Mouse (Mus musculus): Measurements from ENCODE around the gene Kng1.
A peak's percentile ranks its signal among the peaks of the same experiment; 100 is the strongest.
"Not testable (repeated sequence)": the region's sequence is repeated elsewhere in the genome, so short reads cannot be mapped to it uniquely, and the experiment has no call there.

Kng1 gene

GRCm38 (mm10) chr16:23094136-23094535, 36.5 kb downstream of the Kng1 start:
- no peak for DNase-seq (ENCODE audit: low spot score)

- not testable (repeated sequence) for DNase-seq (ENCODE audit: low spot score)
Measured at GRCm38 (mm10) chr16:23095581-23095980, 37.9 kb downstream of the Kng1 start.

- DNase-seq (ENCODE audit: low spot score), result not testable (repeated sequence)
Measured at GRCm38 (mm10) chr16:23096886-23097285, 39.2 kb downstream of the Kng1 start.

- DNase-seq (ENCODE audit: low spot score), result not testable (repeated sequence)
Measured at GRCm38 (mm10) chr16:23097290-23098104, 39.8 kb downstream of the Kng1 start.

GRCm38 (mm10) chr16:23098105-23098452, 40.4 kb downstream of the Kng1 start:
- DNase-seq (ENCODE audit: low spot score), result not testable (repeated sequence)

- DNase-seq (ENCODE audit: low spot score), result no peak
Measured at GRCm38 (mm10) chr16:23099632-23100031, 42.0 kb downstream of the Kng1 start.

GRCm38 (mm10) chr16:23100099-23100575, 42.5 kb downstream of the Kng1 start:
- DNase-seq (ENCODE audit: low spot score), result no peak

GRCm38 (mm10) chr16:23100613-23101012, 42.9 kb downstream of the Kng1 start:
- no peak for DNase-seq (ENCODE audit: low spot score)

GRCm38 (mm10) chr16:23102340-23103037, 44.8 kb downstream of the Kng1 start:
- no peak for DNase-seq (ENCODE audit: low spot score)

GRCm38 (mm10) chr16:23103038-23103745, 45.5 kb downstream of the Kng1 start:
- no peak for DNase-seq (ENCODE audit: low spot score)

GRCm38 (mm10) chr16:23103841-23104240, 46.2 kb downstream of the Kng1 start:
- no peak for DNase-seq (ENCODE audit: low spot score)

- DNase-seq (ENCODE audit: low spot score), result no peak
Measured at GRCm38 (mm10) chr16:23106121-23106520, 48.5 kb downstream of the Kng1 start.

- peak; percentile 86 for DNase-seq (ENCODE audit: low spot score)
Measured at GRCm38 (mm10) chr16:23107231-23107942, 49.7 kb downstream of the Kng1 start, which contains the start of gene Eif4a2. TSS of gene Eif4a2 (plus strand) at chr16:23107444.

GRCm38 (mm10) chr16:23107946-23108759, 50.5 kb downstream of the Kng1 start:
- peak; percentile 62 for DNase-seq (ENCODE audit: low spot score)

GRCm38 (mm10) chr16:23108943-23109342, 51.3 kb downstream of the Kng1 start:
- DNase-seq (ENCODE audit: low spot score), result no peak

GRCm38 (mm10) chr16:23109350-23110280, 52.0 kb downstream of the Kng1 start:
- DNase-seq (ENCODE audit: low spot score), result no peak

GRCm38 (mm10) chr16:23112348-23112747, 54.7 kb downstream of the Kng1 start:
- no peak for DNase-seq (ENCODE audit: low spot score)

- DNase-seq (ENCODE audit: low spot score), result no peak
Measured at GRCm38 (mm10) chr16:23112861-23113435, 55.3 kb downstream of the Kng1 start.

- no peak for DNase-seq (ENCODE audit: low spot score)
Measured at GRCm38 (mm10) chr16:23113903-23114302, 56.2 kb downstream of the Kng1 start.

Measured in c-Kit-positive CD71-positive TER-119-positive erythroid progenitor cells, embryonic 14.5 days (primary cell).